Mouse (Mus musculus) embryonic facial prominence, embryonic 15.5 days (tissue): ENCODE measurements at regions not wholly inside any gene's neighbourhood (a gene's known extent, or its start where the extent isn't known, plus 50 kb on each side); places are given as distances from the start of the nearest gene placed in this dataset.

Experiments used
- ATAC-seq: fragments of 200-750 bp; cut with Nextera tagmentation; 2 replicates; pipeline ENCODE4 v1.8.0; 2017; ENCODE audit warnings: low read depth, moderate TSS enrichment; ENCODE audit not compliant: insufficient number of reproducible peaks, low FRiP score, low TSS enrichment
- H3K27ac ChIP-seq: fragments of 300-500 bp; sonication (generic); replicated peaks from 2 replicates; pipeline ENCODE4 v1.5.1; 2015; ENCODE audit warnings: mild to moderate bottlenecking, inconsistent platforms
- H3K27me3 ChIP-seq: fragments of 300-500 bp; sonication (generic); 2 replicates; pipeline ENCODE4 v1.6.1; 2015; ENCODE audit warnings: inconsistent platforms
- H3K36me3 ChIP-seq: fragments of 300-500 bp; sonication (generic); 2 replicates; pipeline ENCODE4 v1.6.1; 2015; ENCODE audit warnings: mild to moderate bottlenecking, inconsistent platforms
- H3K4me1 ChIP-seq: fragments of 300-500 bp; sonication (generic); 2 replicates; pipeline ENCODE4 v1.6.1; 2015; ENCODE audit warnings: inconsistent platforms
- H3K4me2 ChIP-seq: fragments of 300-500 bp; sonication (generic); replicated peaks from 2 replicates; pipeline ENCODE4 v1.6.1; 2015; ENCODE audit warnings: mild to moderate bottlenecking, inconsistent platforms
- H3K4me3 ChIP-seq: fragments of 300-500 bp; sonication (generic); replicated peaks from 2 replicates; pipeline ENCODE4 v1.5.1; 2015; ENCODE audit warnings: mild to moderate bottlenecking, inconsistent platforms
- H3K9ac ChIP-seq: fragments of 300-500 bp; sonication (generic); 2 replicates; pipeline ENCODE4 v1.6.1; 2015; ENCODE audit warnings: inconsistent platforms
- H3K9me3 ChIP-seq: fragments of 300-500 bp; sonication (generic); replicated peaks from 2 replicates; pipeline ENCODE4 v1.6.1; 2016; ENCODE audit warnings: inconsistent platforms
- WGBS: fragments of 180-500 bp; shearing (Covaris S2); methylation state at CpG from one replicate; pipeline ENCODE4 v1.1.7; 2015; 5-methylcytosine and 5-hydroxymethylcytosine counted together

GRCm38 (mm10) chr8:127709439-127709838, 645.7 kb downstream of the Pard3 start:
- Histone ChIP-seq H3K36me3 (no peaks in the 10 kb centered on the region), H3K9ac (no peak overlapping the region), H3K27me3 (0 out of 2 replicates have a peak, but pooled peaks cover 3% of the 10 kb centered on the region), H3K4me1 (peaks cover 10% of the 10 kb centered on the region; the same call in 1 of the 2 replicates), H3K27ac (no peak overlapping the region), H3K4me2 (no peak overlapping the region), H3K4me3 (no peak overlapping the region), H3K9me3 (no peaks in the 10 kb centered on the region)
- ATAC-seq, result no peak
- 94% methylated on average over 5 of the region's 5 CpGs for WGBS

GRCm38 (mm10) chr8:127715097-127715496, 643.3 kb upstream of the Nrp1 start:
- ATAC-seq, result no peak
- no peak overlapping the region for H3K9ac ChIP-seq
- 87% methylated on average over 1 of the region's 1 CpGs for WGBS
- no peaks in the 10 kb centered on the region for H3K27me3 ChIP-seq
- H3K4me2 ChIP-seq, result no peak overlapping the region
- no peak overlapping the region for H3K4me3 ChIP-seq
- H3K9me3 ChIP-seq, result no peaks in the 10 kb centered on the region
- peaks cover 5% of the 10 kb centered on the region for H3K4me1 ChIP-seq
- H3K27ac ChIP-seq, result no peak overlapping the region
- no peaks in the 10 kb centered on the region for H3K36me3 ChIP-seq

- Histone ChIP-seq H3K9me3 (no peaks in the 10 kb centered on the region), H3K36me3 (no peaks in the 10 kb centered on the region), H3K4me1 (peaks cover 15% of the 10 kb centered on the region), H3K4me3 (no peak overlapping the region), H3K4me2 (no peak overlapping the region), H3K27me3 (no peaks in the 10 kb centered on the region), H3K27ac (no peak overlapping the region), H3K9ac (no peak overlapping the region)
- no peak for ATAC-seq
These were observed 640.4 kb upstream of the Nrp1 start for GRCm38 (mm10) chr8:127717969-127718368.

- no peaks in the 10 kb centered on the region for H3K27me3 ChIP-seq
- no peaks in the 10 kb centered on the region for H3K9me3 ChIP-seq
- H3K9ac ChIP-seq, result no peak overlapping the region
- no peak for ATAC-seq
- 42% methylated on average over 6 of the region's 6 CpGs for WGBS
- H3K4me2 ChIP-seq, result no peak overlapping the region
- H3K4me3 ChIP-seq, result no peak overlapping the region
- peaks cover 15% of the 10 kb centered on the region for H3K4me1 ChIP-seq
- H3K27ac ChIP-seq, result no peak overlapping the region
- H3K36me3 ChIP-seq, result no peaks in the 10 kb centered on the region
These were observed 638.5 kb upstream of the Nrp1 start for GRCm38 (mm10) chr8:127719881-127720280.

GRCm38 (mm10) chr8:127720593-127721290, 637.7 kb upstream of the Nrp1 start:
- H3K4me3 ChIP-seq, result no peak overlapping the region
- H3K27ac ChIP-seq, result no peak overlapping the region
- 29% methylated on average over 6 of the region's 6 CpGs for WGBS
- peaks cover 15% of the 10 kb centered on the region for H3K4me1 ChIP-seq
- H3K36me3 ChIP-seq, result no peaks in the 10 kb centered on the region
- H3K9ac ChIP-seq, result no peak overlapping the region
- no peaks in the 10 kb centered on the region for H3K9me3 ChIP-seq
- H3K4me2 ChIP-seq, result 0 out of 2 replicates have a peak overlapping the region, but pooled peaks have one; percentile 12
- no peaks in the 10 kb centered on the region for H3K27me3 ChIP-seq
- ATAC-seq, result no peak

GRCm38 (mm10) chr8:127721624-127722023, 636.8 kb upstream of the Nrp1 start:
- Histone ChIP-seq H3K9ac (no peak overlapping the region), H3K36me3 (no peaks in the 10 kb centered on the region), H3K4me1 (peaks cover 15% of the 10 kb centered on the region), H3K4me3 (no peak overlapping the region), H3K4me2 (no peak overlapping the region), H3K27me3 (no peaks in the 10 kb centered on the region), H3K27ac (no peak overlapping the region), H3K9me3 (no peaks in the 10 kb centered on the region)
- 65% methylated on average over 1 of the region's 1 CpGs for WGBS
- ATAC-seq, result no peak

GRCm38 (mm10) chr8:127734059-127734458, 624.3 kb upstream of the Nrp1 start:
- no peak for ATAC-seq
- Histone ChIP-seq H3K27me3 (no peaks in the 10 kb centered on the region), H3K4me2 (no peak overlapping the region), H3K9me3 (no peaks in the 10 kb centered on the region), H3K4me1 (no peaks in the 10 kb centered on the region), H3K27ac (no peak overlapping the region), H3K4me3 (no peak overlapping the region), H3K9ac (no peak overlapping the region), H3K36me3 (no peaks in the 10 kb centered on the region)
- WGBS, result 86% methylated on average over 3 of the region's 3 CpGs

GRCm38 (mm10) chr8:127742236-127742635, 616.2 kb upstream of the Nrp1 start:
- H3K27ac ChIP-seq, result no peak overlapping the region
- whole genome bisulfite sequencing, result 41% methylated on average over 6 of the region's 6 CpGs

GRCm38 (mm10) chr8:127745221-127745620, 613.2 kb upstream of the Nrp1 start:
- no peaks in the 10 kb centered on the region for H3K36me3 ChIP-seq
- no peak for ATAC-seq
- 75% methylated on average over 4 of the region's 4 CpGs for WGBS

More at GRCm38 (mm10) chr8:127742236-127742635, 616.2 kb upstream of the Nrp1 start:
- no peak for ATAC-seq
- Histone ChIP-seq H3K4me3 (no peak overlapping the region), H3K27me3 (no peaks in the 10 kb centered on the region), H3K9ac (no peak overlapping the region), H3K4me2 (no peak overlapping the region), H3K9me3 (no peaks in the 10 kb centered on the region), H3K36me3 (no peaks in the 10 kb centered on the region), H3K4me1 (no peaks in the 10 kb centered on the region)

GRCm38 (mm10) chr8:127746456-127746855, 611.9 kb upstream of the Nrp1 start:
- no peaks in the 10 kb centered on the region for H3K9me3 ChIP-seq
- no peaks in the 10 kb centered on the region for H3K4me1 ChIP-seq
- H3K36me3 ChIP-seq, result no peaks in the 10 kb centered on the region
- ATAC-seq, result no peak
- H3K27ac ChIP-seq, result no peak overlapping the region
- no peak overlapping the region for H3K4me3 ChIP-seq
- no peak overlapping the region for H3K4me2 ChIP-seq
- no peak overlapping the region for H3K9ac ChIP-seq
- H3K27me3 ChIP-seq, result no peaks in the 10 kb centered on the region
- WGBS, result 52% methylated on average over 8 of the region's 8 CpGs

More at GRCm38 (mm10) chr8:127745221-127745620, 613.2 kb upstream of the Nrp1 start:
- H3K27ac ChIP-seq, result no peak overlapping the region
- H3K4me1 ChIP-seq, result no peaks in the 10 kb centered on the region
- no peak overlapping the region for H3K4me3 ChIP-seq
- H3K9me3 ChIP-seq, result no peaks in the 10 kb centered on the region
- no peak overlapping the region for H3K4me2 ChIP-seq
- H3K9ac ChIP-seq, result no peak overlapping the region
- no peaks in the 10 kb centered on the region for H3K27me3 ChIP-seq

- Histone ChIP-seq H3K27me3 (no peaks in the 10 kb centered on the region), H3K9me3 (no peaks in the 10 kb centered on the region), H3K9ac (no peak overlapping the region), H3K27ac (no peak overlapping the region), H3K36me3 (no peaks in the 10 kb centered on the region), H3K4me3 (no peak overlapping the region), H3K4me1 (0 out of 2 replicates have a peak, but pooled peaks cover 5% of the 10 kb centered on the region), H3K4me2 (no peak overlapping the region)
- ATAC-seq, result no peak
- 75% methylated on average over 5 of the region's 5 CpGs for WGBS
These were observed 605.5 kb upstream of the Nrp1 start for GRCm38 (mm10) chr8:127752871-127753270.
